Mouse (Mus musculus) limb, embryonic 15.5 days (tissue): Measurements from ENCODE around the gene Ryr1. TPM values are rescaled to one million over a fixed set of nuclear protein-coding genes. Genes with fewer than 3 reads are reported as not detected.

Experiments
- ATAC-seq: fragments of 200-750 bp; cut with Nextera tagmentation; 2 replicates; pipeline ENCODE4 v1.8.0; 2017; ENCODE audit warnings: low read depth, moderate TSS enrichment; ENCODE audit not compliant: insufficient number of reproducible peaks, low FRiP score, low TSS enrichment
- H3K27ac ChIP-seq: fragments of 300-500 bp; sonication (generic); 2 replicates; pipeline ENCODE4 v1.5.1; 2015; ENCODE audit warnings: moderate library complexity, mild to moderate bottlenecking, inconsistent platforms
- H3K27me3 ChIP-seq: fragments of 300-500 bp; sonication (generic); 2 replicates; pipeline ENCODE4 v1.6.1; 2015; ENCODE audit warnings: inconsistent platforms
- H3K36me3 ChIP-seq: fragments of 300-500 bp; sonication (generic); 2 replicates; pipeline ENCODE4 v1.6.1; 2015; ENCODE audit warnings: inconsistent platforms
- H3K4me1 ChIP-seq: fragments of 300-500 bp; sonication (generic); 2 replicates; pipeline ENCODE4 v1.6.1; 2015; ENCODE audit warnings: inconsistent platforms
- H3K4me2 ChIP-seq: fragments of 300-500 bp; sonication (generic); 2 replicates; pipeline ENCODE4 v1.6.1; 2015; ENCODE audit warnings: mild to moderate bottlenecking, inconsistent platforms
- H3K4me3 ChIP-seq: fragments of 300-500 bp; sonication (generic); 2 replicates; pipeline ENCODE4 v1.5.1; 2015; ENCODE audit warnings: mild to moderate bottlenecking, inconsistent platforms
- H3K9ac ChIP-seq: fragments of 300-500 bp; sonication (generic); 2 replicates; pipeline ENCODE4 v1.6.1; 2015; ENCODE audit warnings: inconsistent platforms
- H3K9me3 ChIP-seq: fragments of 300-500 bp; sonication (generic); 2 replicates; pipeline ENCODE4 v1.6.1; 2016; ENCODE audit warnings: inconsistent platforms
- WGBS: fragments of 180-500 bp; shearing (Covaris S2); methylation state at CpG from one replicate; pipeline ENCODE4 v1.1.7; 2015; 5-methylcytosine and 5-hydroxymethylcytosine counted together
- polyA plus RNA-seq: library from polyadenylated mRNA; unstranded; fragments of >200 nt; fragmentation: Nextera tagmentation; extraction: Ambion mirVana; gene quantifications from 2 replicates; pipeline ENCODE4 v1.2.1, GENCODE M21; 2015

Ryr1 gene
- polyA plus RNA-seq, 1 experiment from 2014 or later, result 5.1 TPM

GRCm38 (mm10) chr7:29041194-29041593 lies 83.8 kb downstream of the Ryr1 start:
- Histone ChIP-seq H3K36me3 (no peaks in the 10 kb centered on the region), H3K9me3 (no peaks in the 10 kb centered on the region), H3K27ac (no peak overlapping the region), H3K27me3 (no peaks in the 10 kb centered on the region), H3K4me3 (no peak overlapping the region), H3K4me1 (peaks cover 30% of the 10 kb centered on the region), H3K4me2 (no peak overlapping the region), H3K9ac (no peak overlapping the region)
- ATAC-seq, result no peak
- 79% methylated on average over 5 of the region's 5 CpGs for WGBS

- H3K4me2 ChIP-seq, result peak overlapping the region; percentile 61
- WGBS, result under 1% methylated on average over 26 of the region's 26 CpGs
- H3K36me3 ChIP-seq, result no peaks in the 10 kb centered on the region
- H3K9me3 ChIP-seq, result no peaks in the 10 kb centered on the region
- peaks cover 29% of the 10 kb centered on the region for H3K4me1 ChIP-seq
- no peaks in the 10 kb centered on the region for H3K27me3 ChIP-seq
- H3K4me3 ChIP-seq, result peak overlapping the region; percentile 37
- no peak; the same call in 1 of the 2 replicates for ATAC-seq
- peak overlapping the region; percentile 5; the same call in 1 of the 2 replicates for H3K9ac ChIP-seq
- H3K27ac ChIP-seq, result peak overlapping the region; percentile 39
Observed at GRCm38 (mm10) chr7:29039985-29040661, 84.9 kb downstream of the Ryr1 start.

- peak overlapping the region; percentile 39 for H3K27ac ChIP-seq
- peak overlapping the region; percentile 37 for H3K4me3 ChIP-seq
- peak; percentile 59; the same call in 1 of the 2 replicates for ATAC-seq
- H3K9me3 ChIP-seq, result no peaks in the 10 kb centered on the region
- WGBS, result under 1% methylated on average over 11 of the region's 11 CpGs
- no peaks in the 10 kb centered on the region for H3K36me3 ChIP-seq
- no peak overlapping the region for H3K9ac ChIP-seq
- H3K27me3 ChIP-seq, result no peaks in the 10 kb centered on the region
- H3K4me2 ChIP-seq, result peak overlapping the region; percentile 61
- H3K4me1 ChIP-seq, result peaks cover 26% of the 10 kb centered on the region
Observed at GRCm38 (mm10) chr7:29039604-29039984, 85.4 kb downstream of the Ryr1 start.

GRCm38 (mm10) chr7:29037261-29037660 lies 87.7 kb downstream of the Ryr1 start:
- Histone ChIP-seq H3K9ac (no peak overlapping the region), H3K27me3 (no peaks in the 10 kb centered on the region), H3K4me3 (no peak overlapping the region), H3K4me2 (no peak overlapping the region), H3K9me3 (no peaks in the 10 kb centered on the region), H3K36me3 (no peaks in the 10 kb centered on the region), H3K27ac (no peak overlapping the region), H3K4me1 (peaks cover 10% of the 10 kb centered on the region; the same call in 1 of the 2 replicates)
- ATAC-seq, result no peak
- WGBS, result 90% methylated on average over 6 of the region's 6 CpGs

GRCm38 (mm10) chr7:29032685-29033084 lies 92.3 kb downstream of the Ryr1 start:
- ATAC-seq, result no peak
- Histone ChIP-seq H3K36me3 (no peaks in the 10 kb centered on the region), H3K4me2 (no peak overlapping the region), H3K27ac (no peak overlapping the region), H3K9me3 (no peaks in the 10 kb centered on the region), H3K9ac (no peak overlapping the region), H3K4me1 (no peaks in the 10 kb centered on the region), H3K4me3 (no peak overlapping the region), H3K27me3 (no peaks in the 10 kb centered on the region)
- 86% methylated on average over 5 of the region's 5 CpGs for WGBS

- Histone ChIP-seq H3K4me1 (no peaks in the 10 kb centered on the region), H3K36me3 (no peaks in the 10 kb centered on the region), H3K27ac (no peak overlapping the region), H3K4me3 (no peak overlapping the region), H3K9me3 (no peaks in the 10 kb centered on the region), H3K4me2 (no peak overlapping the region), H3K9ac (no peak overlapping the region), H3K27me3 (no peaks in the 10 kb centered on the region)
- ATAC-seq, result no peak
- 71% methylated on average over 10 of the region's 10 CpGs for WGBS
Observed at GRCm38 (mm10) chr7:29031641-29032040, 93.3 kb downstream of the Ryr1 start.

- no peaks in the 10 kb centered on the region for H3K27me3 ChIP-seq
- no peak overlapping the region for H3K4me3 ChIP-seq
- WGBS, result 86% methylated on average over 14 of the region's 14 CpGs
- H3K4me1 ChIP-seq, result no peaks in the 10 kb centered on the region
- H3K27ac ChIP-seq, result no peak overlapping the region
- H3K9ac ChIP-seq, result no peak overlapping the region
- H3K4me2 ChIP-seq, result no peak overlapping the region
- no peaks in the 10 kb centered on the region for H3K36me3 ChIP-seq
- ATAC-seq, result no peak
- H3K9me3 ChIP-seq, result no peaks in the 10 kb centered on the region
Observed at GRCm38 (mm10) chr7:29029690-29030656, 95.0 kb downstream of the Ryr1 start.

GRCm38 (mm10) chr7:29028761-29029160 lies 96.2 kb downstream of the Ryr1 start:
- 83% methylated on average over 6 of the region's 6 CpGs for WGBS

GRCm38 (mm10) chr7:29026811-29027210 lies 98.2 kb downstream of the Ryr1 start:
- WGBS, result 78% methylated on average over 4 of the region's 4 CpGs
- Histone ChIP-seq H3K4me2 (no peak overlapping the region), H3K4me1 (no peaks in the 10 kb centered on the region), H3K36me3 (no peaks in the 10 kb centered on the region), H3K4me3 (no peak overlapping the region), H3K27me3 (no peaks in the 10 kb centered on the region), H3K9ac (no peak overlapping the region), H3K27ac (no peak overlapping the region), H3K9me3 (no peaks in the 10 kb centered on the region)
- no peak for ATAC-seq

More at GRCm38 (mm10) chr7:29028761-29029160, 96.2 kb downstream of the Ryr1 start:
- H3K27me3 ChIP-seq, result no peaks in the 10 kb centered on the region
- H3K4me1 ChIP-seq, result no peaks in the 10 kb centered on the region
- H3K27ac ChIP-seq, result no peak overlapping the region
- H3K36me3 ChIP-seq, result no peaks in the 10 kb centered on the region
- H3K4me2 ChIP-seq, result no peak overlapping the region
- no peak overlapping the region for H3K4me3 ChIP-seq
- H3K9ac ChIP-seq, result no peak overlapping the region
- no peak for ATAC-seq
- no peaks in the 10 kb centered on the region for H3K9me3 ChIP-seq

- 83% methylated on average over 5 of the region's 5 CpGs for WGBS
- no peaks in the 10 kb centered on the region for H3K4me1 ChIP-seq
- H3K4me3 ChIP-seq, result no peak overlapping the region
- no peaks in the 10 kb centered on the region for H3K36me3 ChIP-seq
- no peak for ATAC-seq
- H3K27me3 ChIP-seq, result peaks cover under 1% of the 10 kb centered on the region; the same call in 1 of the 2 replicates
- H3K9ac ChIP-seq, result no peak overlapping the region
- H3K27ac ChIP-seq, result no peak overlapping the region
- H3K9me3 ChIP-seq, result no peaks in the 10 kb centered on the region
- no peak overlapping the region for H3K4me2 ChIP-seq
Observed at GRCm38 (mm10) chr7:29026195-29026594, 98.8 kb downstream of the Ryr1 start.

GRCm38 (mm10) chr7:29025566-29025965 lies 99.4 kb downstream of the Ryr1 start:
- H3K4me1 ChIP-seq, result no peaks in the 10 kb centered on the region
- WGBS, result 62% methylated on average over 7 of the region's 7 CpGs
- no peak overlapping the region for H3K4me3 ChIP-seq
- H3K27ac ChIP-seq, result no peak overlapping the region
- no peaks in the 10 kb centered on the region for H3K9me3 ChIP-seq
- ATAC-seq, result no peak
- peaks cover 7% of the 10 kb centered on the region for H3K27me3 ChIP-seq
- H3K4me2 ChIP-seq, result no peak overlapping the region
- no peaks in the 10 kb centered on the region for H3K36me3 ChIP-seq
- no peak overlapping the region for H3K9ac ChIP-seq

GRCm38 (mm10) chr7:29023514-29023913 lies 101.5 kb downstream of the Ryr1 start:
- H3K4me2 ChIP-seq, result no peak overlapping the region
- H3K4me3 ChIP-seq, result no peak overlapping the region
- ATAC-seq, result no peak
- 85% methylated on average over 8 of the region's 8 CpGs for WGBS
- no peaks in the 10 kb centered on the region for H3K36me3 ChIP-seq
- no peaks in the 10 kb centered on the region for H3K9me3 ChIP-seq
- H3K27me3 ChIP-seq, result peaks cover 27% of the 10 kb centered on the region
- H3K27ac ChIP-seq, result no peak overlapping the region
- peaks cover 9% of the 10 kb centered on the region for H3K4me1 ChIP-seq
- H3K9ac ChIP-seq, result no peak overlapping the region
